Mouse (Mus musculus) testis, postnatal 14 days (tissue): ENCODE data around the gene Gm20388.

ENCODE experiments used
- DNase-seq: peaks from one replicate; pipeline ENCODE4 v3.0.0; 2021; ENCODE audit warnings: low spot score

Gm20388 gene

GRCm38 (mm10) chr8:122698254-122698768, 2787.7 kb downstream of the Gm20388 start:
- no peak for DNase-seq

- DNase-seq = no peak
These were observed 2788.4 kb downstream of the Gm20388 start, which contains the start of gene Cbfa2t3 for GRCm38 (mm10) chr8:122699005-122699492. Gene Cbfa2t3, minus strand, starts transcription at chr8:122699109.

- DNase-seq = no peak
These were observed 2790.0 kb downstream of the Gm20388 start for GRCm38 (mm10) chr8:122700628-122701027.

- no peak for DNase-seq
These were observed 2791.0 kb downstream of the Gm20388 start for GRCm38 (mm10) chr8:122701441-122702185.

GRCm38 (mm10) chr8:122702301-122702941, 2791.8 kb downstream of the Gm20388 start:
- peak; percentile 29 for DNase-seq

GRCm38 (mm10) chr8:122702957-122703356, 2792.3 kb downstream of the Gm20388 start:
- DNase-seq = no peak

GRCm38 (mm10) chr8:122704612-122705011, 2794.0 kb downstream of the Gm20388 start:
- DNase-seq = no peak

GRCm38 (mm10) chr8:122705901-122706561, 2795.4 kb downstream of the Gm20388 start:
- no peak for DNase-seq

GRCm38 (mm10) chr8:122707184-122707583, 2796.5 kb downstream of the Gm20388 start:
- DNase-seq = no peak

- DNase-seq = peak; percentile 27
These were observed 2798.9 kb downstream of the Gm20388 start for GRCm38 (mm10) chr8:122709340-122710111.

- DNase-seq = no peak
These were observed 2800.8 kb downstream of the Gm20388 start for GRCm38 (mm10) chr8:122711480-122711879.

GRCm38 (mm10) chr8:122711891-122712365, 2801.3 kb downstream of the Gm20388 start:
- DNase-seq = no peak

GRCm38 (mm10) chr8:122712411-122713156, 2801.9 kb downstream of the Gm20388 start:
- DNase-seq = no peak

- no peak for DNase-seq
These were observed 2802.5 kb downstream of the Gm20388 start for GRCm38 (mm10) chr8:122713157-122713518.

- no peak for DNase-seq
These were observed 2805.9 kb downstream of the Gm20388 start for GRCm38 (mm10) chr8:122716566-122716965.

GRCm38 (mm10) chr8:122717869-122718509, 2807.3 kb downstream of the Gm20388 start:
- no peak for DNase-seq

- DNase-seq = no peak
These were observed 2808.3 kb downstream of the Gm20388 start for GRCm38 (mm10) chr8:122718711-122719499.

GRCm38 (mm10) chr8:122719500-122720065, 2808.9 kb downstream of the Gm20388 start:
- no peak for DNase-seq

GRCm38 (mm10) chr8:122720070-122720729, 2809.6 kb downstream of the Gm20388 start:
- no peak for DNase-seq
